Mouse (Mus musculus) adrenal gland, adult 10 weeks (tissue): ENCODE data around the gene Katnal1. TPM values are rescaled to one million over a fixed set of nuclear protein-coding genes. Genes with fewer than 3 reads are reported as not detected.

Experiments used
- polyA plus RNA-seq: library from polyadenylated mRNA; stranded (reverse); fragments of 350-450 nt; fragmentation: Illumina TruSeq; extraction: RNeasy Lipid Tissue Mini Kit (QIAGEN cat#74804); gene quantifications from one replicate; pipeline ENCODE4 v1.2.3, GENCODE M21; 2014; ENCODE audit warnings: low read depth, low replicate concordance

Gene Katnal1
- polyA plus RNA-seq: 6.4 TPM

GRCm38 (mm10) chr5:148929116-148929449 lies at the start of gene Katnal1:
Katnal1 (minus strand) TSS chr5:148929320.

Other genes starting within 250 kb of the Katnal1 start
- gene Gm42791, start 65.8 kb upstream of the Katnal1 start, polyA plus RNA-seq: not detected